Mouse (Mus musculus) small intestine, adult 2 months (tissue): ENCODE measurements around the gene Xylt1. TPM values are rescaled to one million over a fixed set of nuclear protein-coding genes. Genes with fewer than 3 reads are reported as not detected.

Source experiments
- H3K27ac ChIP-seq: fragments of 200-500 bp; 2 replicates; pipeline ENCODE4 v1.5.1; 2012; ENCODE audit warnings: low read depth, low read length, control low read depth, inconsistent platforms; ENCODE audit not compliant: insufficient read depth
- H3K27me3 ChIP-seq: fragments of 200-500 bp; 2 replicates; pipeline ENCODE4 v1.6.1; 2012; ENCODE audit warnings: mild to moderate bottlenecking, moderate library complexity, low read length, inconsistent platforms; ENCODE audit not compliant: control insufficient read depth, insufficient read depth
- H3K36me3 ChIP-seq: fragments of 200-500 bp; 2 replicates; pipeline ENCODE4 v1.6.1; 2012; ENCODE audit warnings: mild to moderate bottlenecking, low read length, control low read depth, inconsistent platforms; ENCODE audit not compliant: control insufficient read depth, insufficient read depth
- H3K4me1 ChIP-seq: fragments of 200-500 bp; 2 replicates; pipeline ENCODE4 v1.6.1; 2012; ENCODE audit warnings: low read length, inconsistent platforms, mixed read lengths; ENCODE audit not compliant: control insufficient read depth, insufficient read depth, insufficient read length
- H3K4me3 ChIP-seq: fragments of 200-500 bp; 2 replicates; pipeline ENCODE4 v1.5.1; 2012; ENCODE audit warnings: low read depth, mild to moderate bottlenecking, control low read depth, inconsistent platforms, low read length, moderate library complexity
- CTCF ChIP-seq: fragments of 200-500 bp; IDR thresholded peaks from 2 replicates; pipeline ENCODE4 v1.5.1; 2012; ENCODE audit warnings: low read depth, mild to moderate bottlenecking, control low read depth, inconsistent platforms, low read length, moderate library complexity, mixed read lengths; ENCODE audit not compliant: insufficient replicate concordance, insufficient read length; ENCODE audit errors: extremely low read depth
- POLR2A ChIP-seq: fragments of 200-500 bp; IDR thresholded peaks from 2 replicates; pipeline ENCODE4 v1.6.1; 2012; ENCODE audit warnings: low read depth, mild to moderate bottlenecking, control low read depth, inconsistent platforms, low read length, moderate library complexity
- WGBS: fragments of 180-500 bp; shearing (Covaris S2); methylation state at CpG from one replicate; pipeline ENCODE4 v1.1.7; 2018; 5-methylcytosine and 5-hydroxymethylcytosine counted together
- polyA plus RNA-seq: library from polyadenylated mRNA; depleted of rRNA; stranded (reverse); fragments of >200 nt; gene quantifications from 2 replicates; pipeline ENCODE4 v1.2.3, GENCODE M21; 2012

Xylt1 gene
- polyA plus RNA-seq, 1 experiment = 2.9 TPM

GRCm38 (mm10) chr7:117411874-117412273, 31.1 kb downstream of the Xylt1 start:
- no peaks in the 10 kb centered on the region for H3K36me3 ChIP-seq
- H3K4me3 ChIP-seq = no peak overlapping the region
- TF ChIP-seq CTCF (no peak), POLR2A (no peak)
- 87% methylated on average over 2 of the region's 2 CpGs for WGBS
- H3K4me1 ChIP-seq = peaks cover 4% of the 10 kb centered on the region; the same call in 1 of the 2 replicates
- H3K27me3 ChIP-seq = no peaks in the 10 kb centered on the region
- no peak overlapping the region for H3K27ac ChIP-seq

GRCm38 (mm10) chr7:117412405-117412804, 31.6 kb downstream of the Xylt1 start:
- Histone ChIP-seq H3K4me3 (no peak overlapping the region), H3K27me3 (no peaks in the 10 kb centered on the region), H3K4me1 (peaks cover 2% of the 10 kb centered on the region; the same call in 1 of the 2 replicates), H3K27ac (no peak overlapping the region), H3K36me3 (no peaks in the 10 kb centered on the region)
- TF ChIP-seq CTCF (no peak), POLR2A (no peak)
- WGBS = 55% methylated on average over 5 of the region's 5 CpGs

GRCm38 (mm10) chr7:117414341-117415008, 33.7 kb downstream of the Xylt1 start:
- no peak overlapping the region for H3K27ac ChIP-seq
- 78% methylated on average over 12 of the region's 12 CpGs for WGBS

GRCm38 (mm10) chr7:117415009-117415363, 34.2 kb downstream of the Xylt1 start:
- Histone ChIP-seq H3K4me1 (peaks cover 7% of the 10 kb centered on the region; the same call in 1 of the 2 replicates), H3K36me3 (no peaks in the 10 kb centered on the region), H3K4me3 (no peak overlapping the region), H3K27me3 (no peaks in the 10 kb centered on the region), H3K27ac (no peak overlapping the region)
- WGBS = 88% methylated on average over 8 of the region's 8 CpGs
- no peak for TF ChIP-seq CTCF
- no peak for TF ChIP-seq POLR2A

More at GRCm38 (mm10) chr7:117414341-117415008, 33.7 kb downstream of the Xylt1 start:
- TF ChIP-seq POLR2A (no peak), CTCF (no peak)
- no peaks in the 10 kb centered on the region for H3K27me3 ChIP-seq
- no peak overlapping the region for H3K4me3 ChIP-seq
- no peaks in the 10 kb centered on the region for H3K36me3 ChIP-seq
- H3K4me1 ChIP-seq = peaks cover 7% of the 10 kb centered on the region; the same call in 1 of the 2 replicates

- 42% methylated on average over 5 of the region's 5 CpGs for WGBS
- no peak overlapping the region for H3K4me3 ChIP-seq
- H3K27ac ChIP-seq = no peak overlapping the region
- H3K36me3 ChIP-seq = no peaks in the 10 kb centered on the region
- peaks cover 10% of the 10 kb centered on the region for H3K4me1 ChIP-seq
- TF ChIP-seq POLR2A (no peak), CTCF (no peak)
- H3K27me3 ChIP-seq = no peaks in the 10 kb centered on the region
Measured at GRCm38 (mm10) chr7:117419041-117419440, 38.3 kb downstream of the Xylt1 start.

- no peak for TF ChIP-seq POLR2A
- TF ChIP-seq CTCF = no peak
- WGBS = 74% methylated on average over 2 of the region's 2 CpGs
- H3K4me1 ChIP-seq = peaks cover 10% of the 10 kb centered on the region
- H3K4me3 ChIP-seq = no peak overlapping the region
- no peaks in the 10 kb centered on the region for H3K27me3 ChIP-seq
- no peaks in the 10 kb centered on the region for H3K36me3 ChIP-seq
- H3K27ac ChIP-seq = no peak overlapping the region
Measured at GRCm38 (mm10) chr7:117419846-117420245, 39.1 kb downstream of the Xylt1 start.

GRCm38 (mm10) chr7:117420301-117420700, 39.5 kb downstream of the Xylt1 start:
- no peaks in the 10 kb centered on the region for H3K27me3 ChIP-seq
- no peaks in the 10 kb centered on the region for H3K36me3 ChIP-seq
- peaks cover 10% of the 10 kb centered on the region for H3K4me1 ChIP-seq
- H3K27ac ChIP-seq = no peak overlapping the region
- TF ChIP-seq CTCF (no peak), POLR2A (no peak)
- H3K4me3 ChIP-seq = no peak overlapping the region
